Mouse (Mus musculus) bone marrow, adult 2 months (tissue): ENCODE results near the gene Lamp1. TPM values are rescaled to one million over a fixed set of nuclear protein-coding genes. Genes with fewer than 3 reads are reported as not detected.
A peak's percentile ranks its signal among the peaks of the same experiment; 100 is the strongest.

Source experiments
- H3K27ac ChIP-seq: fragments of 200-500 bp; 2 replicates; pipeline ENCODE4 v1.5.1; 2012; ENCODE audit warnings: low read depth, mild to moderate bottlenecking, control low read depth, inconsistent platforms, low read length; ENCODE audit not compliant: control insufficient read depth, poor library complexity, insufficient read depth
- H3K4me1 ChIP-seq: fragments of 200-500 bp; 2 replicates; pipeline ENCODE4 v1.6.1; 2011; ENCODE audit warnings: low read length; ENCODE audit not compliant: control insufficient read depth, insufficient read depth
- H3K4me3 ChIP-seq: fragments of 200-500 bp; replicated peaks from 2 replicates; pipeline ENCODE3; 2011; ENCODE audit warnings: mild to moderate bottlenecking, low read depth, low read length, control low read depth; ENCODE audit not compliant: control insufficient read depth
- CTCF ChIP-seq: fragments of 200-500 bp; IDR thresholded peaks from 2 replicates; pipeline ENCODE4 v1.5.1; 2011; ENCODE audit warnings: low read length, control low read depth; ENCODE audit not compliant: control insufficient read depth, insufficient read depth
- POLR2A ChIP-seq: fragments of 200-500 bp; IDR thresholded peaks from 2 replicates; pipeline ENCODE4 v1.6.1; 2011; ENCODE audit warnings: low read depth, mild to moderate bottlenecking, control low read depth, low read length, borderline replicate concordance; ENCODE audit not compliant: control insufficient read depth
- WGBS: fragments of 180-500 bp; shearing (Covaris S2); methylation state at CpG from one replicate; pipeline ENCODE4 v1.1.7; 2018; 5-methylcytosine and 5-hydroxymethylcytosine counted together
- polyA plus RNA-seq: library from polyadenylated mRNA; stranded (reverse); fragments of >200 nt; gene quantifications from 2 replicates; pipeline ENCODE4 v1.2.4, GENCODE M21; 2011; ENCODE audit warnings: low replicate concordance; ENCODE audit not compliant: missing spikeins, insufficient read depth, insufficient read length

The Lamp1 gene
- polyA plus RNA-seq, 1 experiment, result 127 TPM

- no peaks in the 10 kb centered on the region; the same call in 1 of the 2 replicates for H3K4me1 ChIP-seq
- H3K4me3 ChIP-seq, result peak overlapping the region; percentile 13
Observed at GRCm38 (mm10) chr8:13199385-13200061, 40.6 kb downstream of the Lamp1 start.

GRCm38 (mm10) chr8:13200301-13201012 is 41.5 kb downstream of the Lamp1 start, which contains the start of gene Grtp1:
TSS of gene Grtp1 (minus strand) at chr8:13200620.
- peak within 1 kb of the TSS; percentile 63 for H3K27ac ChIP-seq
- H3K4me3 ChIP-seq, result peak within 1 kb of the TSS; percentile 75
- WGBS, result under 1% methylated on average over 58 of the region's 58 CpGs
- H3K4me1 ChIP-seq, result peaks cover 2% of the 10 kb centered on the region
- TF ChIP-seq POLR2A, result no peak
- no peak for TF ChIP-seq CTCF

More at GRCm38 (mm10) chr8:13199385-13200061, 40.6 kb downstream of the Lamp1 start:
- TF ChIP-seq POLR2A (no peak), CTCF (no peak)
- H3K27ac ChIP-seq, result 0 out of 2 replicates have a peak overlapping the region, but pooled peaks have one; percentile 4
- WGBS, result 57% methylated on average over 14 of the region's 14 CpGs

GRCm38 (mm10) chr8:13201013-13201334 is 42.0 kb downstream of the Lamp1 start:
- peak overlapping the region; percentile 75 for H3K4me3 ChIP-seq
- H3K4me1 ChIP-seq, result peaks cover 2% of the 10 kb centered on the region
- no peak for TF ChIP-seq CTCF
- no peak for TF ChIP-seq POLR2A
- WGBS, result 4% methylated on average over 18 of the region's 18 CpGs
- peak overlapping the region; percentile 63 for H3K27ac ChIP-seq

- TF ChIP-seq CTCF (no peak), POLR2A (no peak)
- Histone ChIP-seq H3K27ac (peak overlapping the region; percentile 61), H3K4me3 (peak overlapping the region; percentile 67), H3K4me1 (peaks cover 2% of the 10 kb centered on the region)
- WGBS, result 41% methylated on average over 3 of the region's 3 CpGs
Observed at GRCm38 (mm10) chr8:13202041-13202440, 43.1 kb downstream of the Lamp1 start.

- H3K4me3 ChIP-seq, result peak overlapping the region; percentile 60
- peaks cover 2% of the 10 kb centered on the region for H3K4me1 ChIP-seq
Observed at GRCm38 (mm10) chr8:13202806-13203205, 43.8 kb downstream of the Lamp1 start.

GRCm38 (mm10) chr8:13203472-13203871 is 44.5 kb downstream of the Lamp1 start:
- H3K4me3 ChIP-seq, result peak overlapping the region; percentile 52
- peaks cover 2% of the 10 kb centered on the region for H3K4me1 ChIP-seq
- H3K27ac ChIP-seq, result peak overlapping the region; percentile 79; the same call in 1 of the 2 replicates
- 68% methylated on average over 1 of the region's 1 CpGs for WGBS
- TF ChIP-seq POLR2A (no peak), CTCF (peak; percentile 65; the same call in 1 of the 2 replicates)

More at GRCm38 (mm10) chr8:13202806-13203205, 43.8 kb downstream of the Lamp1 start:
- WGBS, result 71% methylated on average over 3 of the region's 3 CpGs
- H3K27ac ChIP-seq, result peak overlapping the region; percentile 79
- TF ChIP-seq POLR2A (no peak), CTCF (no peak)

- H3K27ac ChIP-seq, result no peak overlapping the region
- peaks cover 2% of the 10 kb centered on the region for H3K4me1 ChIP-seq
- H3K4me3 ChIP-seq, result no peak overlapping the region
- 68% methylated on average over 12 of the region's 12 CpGs for WGBS
- TF ChIP-seq CTCF (no peak), POLR2A (no peak)
Observed at GRCm38 (mm10) chr8:13204371-13205140, 45.6 kb downstream of the Lamp1 start.

- 93% methylated on average over 5 of the region's 5 CpGs for WGBS
- TF ChIP-seq POLR2A, result no peak
- TF ChIP-seq CTCF, result no peak
- Histone ChIP-seq H3K4me1 (peaks cover 2% of the 10 kb centered on the region), H3K27ac (no peak overlapping the region), H3K4me3 (no peak overlapping the region)
Observed at GRCm38 (mm10) chr8:13205311-13205710, 46.4 kb downstream of the Lamp1 start.
